Mouse (Mus musculus): ENCODE results near the gene Sacs.

The Sacs gene

DNA sequence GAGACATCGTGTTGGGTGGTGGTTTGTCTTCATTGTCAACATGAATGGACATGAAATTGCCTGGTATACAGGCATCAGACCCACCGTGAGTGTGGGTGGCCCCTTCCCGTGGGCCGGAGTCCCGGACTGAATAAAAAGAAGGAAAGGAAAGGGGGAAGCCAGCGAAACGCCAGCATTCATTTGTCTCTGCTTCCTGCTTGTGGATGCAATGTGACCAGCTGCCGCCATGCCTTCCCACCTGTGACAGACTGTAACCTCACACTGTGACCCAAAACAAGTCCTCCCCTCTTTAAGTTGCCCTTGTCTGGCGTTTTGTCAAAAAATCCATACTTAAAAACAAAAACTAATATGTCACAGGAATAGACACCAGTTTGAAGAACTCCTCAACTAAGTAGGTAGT, 27.7 kb downstream of the Sacs start:
- peaks cover 25% of the 10 kb centered on the region for H3K27me3 ChIP-seq (ENCODE audit: insufficient read depth, low read length)
- no peak overlapping the region for H3K4me3 ChIP-seq (replicated peaks; ENCODE audit: low read length)
- no peaks in the 10 kb centered on the region for H3K36me3 ChIP-seq (ENCODE audit: insufficient read depth, low read length)
- H3K9me3 ChIP-seq (ENCODE audit: low read length) = no peaks in the 10 kb centered on the region
- H3K4me1 ChIP-seq (replicated peaks; ENCODE audit: low read depth, low read length) = no peaks in the 10 kb centered on the region
- TF ChIP-seq CTCF (conservative IDR thresholded peaks at IDR 0.05; ENCODE audit: low read length) = no peak
- no peak for TF ChIP-seq NANOG (IDR thresholded peaks at IDR 0.05; ENCODE audit: borderline replicate concordance, low read length)
- no peak for TF ChIP-seq POU5F1 (IDR thresholded peaks at IDR 0.05; ENCODE audit: borderline replicate concordance, low read length)

- peaks cover 14% of the 10 kb centered on the region for H3K36me3 ChIP-seq (ENCODE audit: insufficient read depth, low read length)
- TF ChIP-seq CTCF (conservative IDR thresholded peaks at IDR 0.05; ENCODE audit: low read length) (no peak), POU5F1 (IDR thresholded peaks at IDR 0.05; ENCODE audit: borderline replicate concordance, low read length) (no peak), NANOG (IDR thresholded peaks at IDR 0.05; ENCODE audit: borderline replicate concordance, low read length) (no peak)
- peaks cover 21% of the 10 kb centered on the region for H3K4me1 ChIP-seq (replicated peaks; ENCODE audit: low read depth, low read length)
- no peak overlapping the region for H3K4me3 ChIP-seq (replicated peaks; ENCODE audit: low read length)
- peaks cover 18% of the 10 kb centered on the region for H3K27me3 ChIP-seq (ENCODE audit: insufficient read depth, low read length)
- no peaks in the 10 kb centered on the region for H3K9me3 ChIP-seq (ENCODE audit: low read length)
These were observed 33.2 kb downstream of the Sacs start for GRCm38 (mm10) chr14:61171261-61171970.

DNA sequence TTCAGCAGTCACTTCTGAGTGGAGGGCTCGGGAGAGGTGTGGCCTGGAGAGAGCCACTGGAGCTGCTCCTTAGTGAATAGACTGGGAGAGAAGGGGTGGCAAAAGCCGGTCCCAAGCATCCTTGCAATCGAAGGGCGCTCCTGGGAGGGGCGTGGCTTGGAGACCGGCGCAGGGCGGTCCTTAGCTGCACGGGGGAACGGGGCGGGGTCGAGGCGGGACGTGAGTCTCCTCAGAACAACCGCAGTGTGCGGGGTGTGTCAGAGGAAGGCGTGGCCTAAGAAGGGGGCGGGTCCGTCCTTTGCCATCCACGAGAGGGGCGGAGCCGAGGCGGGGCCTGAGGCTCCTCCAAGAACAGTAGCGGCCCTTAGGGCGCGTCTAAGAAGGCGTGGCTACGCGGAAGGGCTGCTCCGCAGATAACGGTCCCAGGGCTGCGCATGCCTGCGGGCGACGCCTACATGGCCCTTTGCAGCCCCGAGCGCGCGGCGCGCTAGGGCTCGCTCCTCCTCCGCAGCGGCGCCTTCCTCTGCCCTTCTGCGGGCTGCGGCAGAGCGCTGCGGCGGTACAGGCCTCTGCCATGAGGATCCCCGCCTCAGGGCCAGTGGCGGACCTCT, 34.4 kb downstream of the Sacs start:
- H3K36me3 ChIP-seq (ENCODE audit: insufficient read depth, low read length) = peaks cover 16% of the 10 kb centered on the region
- H3K4me3 ChIP-seq (replicated peaks; ENCODE audit: low read length) = peak overlapping the region; percentile 96
- H3K9me3 ChIP-seq (ENCODE audit: low read length) = no peaks in the 10 kb centered on the region
- TF ChIP-seq POU5F1 (IDR thresholded peaks at IDR 0.05; ENCODE audit: borderline replicate concordance, low read length) (no peak), NANOG (IDR thresholded peaks at IDR 0.05; ENCODE audit: borderline replicate concordance, low read length) (no peak), CTCF (conservative IDR thresholded peaks at IDR 0.05; ENCODE audit: low read length) (no peak)
- peaks cover 18% of the 10 kb centered on the region for H3K27me3 ChIP-seq (ENCODE audit: insufficient read depth, low read length)
- peaks cover 21% of the 10 kb centered on the region for H3K4me1 ChIP-seq (replicated peaks; ENCODE audit: low read depth, low read length)

DNA sequence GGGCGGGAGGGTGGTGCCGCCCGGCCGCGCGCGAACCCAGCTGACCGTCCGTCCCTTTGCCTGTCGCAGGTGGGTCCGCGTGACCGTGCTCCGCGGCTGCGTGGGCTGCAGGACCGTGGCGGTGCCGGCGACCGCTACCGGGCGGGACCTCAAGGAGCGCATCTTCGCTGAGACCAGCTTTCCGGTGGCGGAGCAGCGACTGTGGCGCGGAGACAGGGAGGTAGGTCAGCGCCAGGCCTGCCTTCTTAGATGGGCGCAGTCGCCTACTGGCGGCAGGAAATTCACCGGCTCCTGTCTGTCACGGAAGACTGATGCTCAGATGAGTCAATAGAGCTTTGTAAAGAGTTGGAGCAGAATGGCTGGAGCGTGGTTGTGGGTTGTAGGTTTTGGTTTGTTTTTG, 35.0 kb downstream of the Sacs start:
- TF ChIP-seq NANOG (IDR thresholded peaks at IDR 0.05; ENCODE audit: borderline replicate concordance, low read length) = no peak
- no peak for TF ChIP-seq CTCF (conservative IDR thresholded peaks at IDR 0.05; ENCODE audit: low read length)
- no peak for TF ChIP-seq POU5F1 (IDR thresholded peaks at IDR 0.05; ENCODE audit: borderline replicate concordance, low read length)
- Histone ChIP-seq H3K4me3 (replicated peaks; ENCODE audit: low read length) (peak overlapping the region; percentile 96), H3K4me1 (replicated peaks; ENCODE audit: low read depth, low read length) (peaks cover 21% of the 10 kb centered on the region), H3K36me3 (ENCODE audit: insufficient read depth, low read length) (peaks cover 16% of the 10 kb centered on the region), H3K27me3 (ENCODE audit: insufficient read depth, low read length) (peaks cover 15% of the 10 kb centered on the region), H3K9me3 (ENCODE audit: low read length) (no peaks in the 10 kb centered on the region)

DNA sequence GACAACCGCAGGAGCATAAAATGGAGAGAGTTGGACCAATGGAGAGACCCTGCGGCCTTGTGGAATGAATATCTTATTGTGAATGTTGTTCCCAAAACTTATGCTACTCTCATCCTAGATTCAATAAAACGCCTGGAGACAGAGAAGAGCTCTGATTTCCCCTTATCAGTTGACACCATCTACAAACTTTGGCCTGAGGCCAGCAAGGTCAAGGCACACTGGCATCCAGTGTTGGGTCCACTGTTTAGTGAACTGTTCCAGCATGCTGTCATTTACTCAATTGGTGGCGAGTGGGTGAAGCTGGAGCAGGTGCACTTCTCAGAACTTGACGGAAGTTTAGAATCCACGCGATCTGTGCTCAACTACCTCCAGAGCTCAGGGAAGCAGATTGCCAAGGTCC, 53.6 kb downstream of the Sacs start:
- TF ChIP-seq POU5F1 (IDR thresholded peaks at IDR 0.05; ENCODE audit: borderline replicate concordance, low read length) (no peak), NANOG (IDR thresholded peaks at IDR 0.05; ENCODE audit: borderline replicate concordance, low read length) (no peak), CTCF (conservative IDR thresholded peaks at IDR 0.05; ENCODE audit: low read length) (no peak)
- peaks cover 6% of the 10 kb centered on the region; the same call in 1 of the 2 replicates for H3K4me1 ChIP-seq (replicated peaks; ENCODE audit: low read depth, low read length)
- no peaks in the 10 kb centered on the region for H3K9me3 ChIP-seq (ENCODE audit: low read length)

DNA sequence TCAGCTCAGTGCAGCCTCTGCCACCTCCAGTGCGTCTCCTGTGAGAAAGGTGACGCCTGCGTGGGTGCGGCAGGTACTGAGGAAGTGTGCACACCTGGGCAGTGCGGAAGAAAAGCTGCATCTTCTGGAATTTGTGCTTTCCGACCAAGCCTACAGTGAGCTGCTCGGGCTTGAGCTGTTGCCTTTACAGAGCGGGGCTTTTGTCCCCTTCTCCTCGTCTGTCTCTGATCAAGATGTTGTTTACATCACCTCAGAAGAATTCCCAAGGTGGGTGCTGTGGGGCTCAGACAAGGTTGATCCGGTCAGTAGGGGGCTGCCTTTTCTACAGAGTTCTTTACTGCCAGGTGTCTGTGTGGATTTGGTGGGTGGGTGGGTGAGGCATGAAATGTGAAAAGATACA, 54.1 kb downstream of the Sacs start:
- TF ChIP-seq POU5F1 (IDR thresholded peaks at IDR 0.05; ENCODE audit: borderline replicate concordance, low read length) (no peak), CTCF (conservative IDR thresholded peaks at IDR 0.05; ENCODE audit: low read length) (no peak), NANOG (IDR thresholded peaks at IDR 0.05; ENCODE audit: borderline replicate concordance, low read length) (no peak)
- Histone ChIP-seq H3K4me3 (replicated peaks; ENCODE audit: low read length) (no peak overlapping the region), H3K27me3 (ENCODE audit: insufficient read depth, low read length) (no peaks in the 10 kb centered on the region), H3K9me3 (ENCODE audit: low read length) (no peaks in the 10 kb centered on the region), H3K36me3 (ENCODE audit: insufficient read depth, low read length) (peaks cover 67% of the 10 kb centered on the region), H3K4me1 (replicated peaks; ENCODE audit: low read depth, low read length) (peaks cover 6% of the 10 kb centered on the region; the same call in 1 of the 2 replicates)

More for the DNA sequence above, 53.6 kb downstream of the Sacs start:
- Histone ChIP-seq H3K36me3 (ENCODE audit: insufficient read depth, low read length) (peaks cover 65% of the 10 kb centered on the region), H3K4me3 (replicated peaks; ENCODE audit: low read length) (no peak overlapping the region), H3K27me3 (ENCODE audit: insufficient read depth, low read length) (no peaks in the 10 kb centered on the region)

DNA sequence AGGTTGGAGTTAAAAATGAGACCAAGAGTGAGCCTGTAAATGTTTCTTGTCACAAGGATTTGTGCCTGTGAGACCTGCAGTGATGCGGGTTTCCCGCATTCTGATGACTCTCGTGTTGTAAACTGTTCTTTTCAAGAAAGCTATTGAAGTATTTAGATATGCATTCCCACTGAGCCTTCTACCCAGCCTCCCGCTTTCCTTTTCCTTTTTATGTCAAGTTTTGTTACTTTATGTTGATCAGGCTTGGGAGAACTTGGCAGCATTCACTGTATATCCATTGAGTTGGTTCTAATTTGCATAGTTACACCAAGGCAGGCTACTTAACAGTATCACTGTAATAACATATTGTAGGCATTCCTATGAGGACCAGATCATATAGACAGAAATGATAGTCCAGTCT, 56.2 kb downstream of the Sacs start:
- TF ChIP-seq NANOG (IDR thresholded peaks at IDR 0.05; ENCODE audit: borderline replicate concordance, low read length) (no peak), CTCF (conservative IDR thresholded peaks at IDR 0.05; ENCODE audit: low read length) (no peak), POU5F1 (IDR thresholded peaks at IDR 0.05; ENCODE audit: borderline replicate concordance, low read length) (no peak)
- Histone ChIP-seq H3K36me3 (ENCODE audit: insufficient read depth, low read length) (peaks cover 58% of the 10 kb centered on the region), H3K4me1 (replicated peaks; ENCODE audit: low read depth, low read length) (peaks cover 6% of the 10 kb centered on the region; the same call in 1 of the 2 replicates), H3K4me3 (replicated peaks; ENCODE audit: low read length) (no peak overlapping the region), H3K9me3 (ENCODE audit: low read length) (no peaks in the 10 kb centered on the region), H3K27me3 (ENCODE audit: insufficient read depth, low read length) (no peaks in the 10 kb centered on the region)

DNA sequence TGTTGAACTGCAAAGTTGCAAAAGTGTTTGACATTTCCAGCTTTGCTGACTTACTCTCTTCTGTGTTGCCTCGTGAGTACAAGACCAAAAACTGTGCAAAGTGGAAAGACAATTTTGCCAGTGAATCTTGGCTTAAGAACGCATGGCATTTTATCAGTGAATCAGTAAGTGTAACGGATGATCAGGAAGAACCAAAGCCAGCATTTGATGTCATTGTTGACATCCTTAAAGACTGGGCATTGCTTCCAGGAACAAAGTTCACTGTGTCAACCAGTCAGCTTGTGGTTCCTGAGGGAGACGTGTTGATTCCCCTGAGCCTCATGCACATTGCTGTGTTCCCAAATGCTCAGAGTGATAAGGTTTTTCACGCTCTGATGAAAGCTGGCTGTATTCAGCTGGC, 71.9 kb downstream of the Sacs start:
- TF ChIP-seq CTCF (conservative IDR thresholded peaks at IDR 0.05; ENCODE audit: low read length) (no peak), NANOG (IDR thresholded peaks at IDR 0.05; ENCODE audit: borderline replicate concordance, low read length) (no peak), POU5F1 (IDR thresholded peaks at IDR 0.05; ENCODE audit: borderline replicate concordance, low read length) (no peak)
- H3K4me3 ChIP-seq (replicated peaks; ENCODE audit: low read length) = no peak overlapping the region
- H3K36me3 ChIP-seq (ENCODE audit: insufficient read depth, low read length) = peaks cover 55% of the 10 kb centered on the region
- H3K9me3 ChIP-seq (ENCODE audit: low read length) = no peaks in the 10 kb centered on the region
- H3K4me1 ChIP-seq (replicated peaks; ENCODE audit: low read depth, low read length) = no peaks in the 10 kb centered on the region
- no peaks in the 10 kb centered on the region for H3K27me3 ChIP-seq (ENCODE audit: insufficient read depth, low read length)
